Mouse (Mus musculus) erythroblast, embryonic 14.5 days (primary cell): ENCODE data around the gene Prr7. TPM values are rescaled to one million over a fixed set of nuclear protein-coding genes. Genes with fewer than 3 reads are reported as not detected.

Experiments used
- H3K27me3 ChIP-seq: 2 replicates; pipeline ENCODE4 v1.6.1; 2012; ENCODE audit warnings: inconsistent platforms; ENCODE audit not compliant: control insufficient read depth
- H3K36me3 ChIP-seq: 2 replicates; pipeline ENCODE4 v1.6.1; 2012; ENCODE audit warnings: mild to moderate bottlenecking, inconsistent platforms; ENCODE audit not compliant: control insufficient read depth
- H3K4me1 ChIP-seq: 2 replicates; pipeline ENCODE4 v1.6.1; 2012; ENCODE audit warnings: inconsistent platforms; ENCODE audit not compliant: control insufficient read depth
- H3K4me3 ChIP-seq: replicated peaks from 2 replicates; pipeline ENCODE3; 2012; ENCODE audit warnings: moderate library complexity, mild to moderate bottlenecking, inconsistent platforms
- H3K9me3 ChIP-seq: 2 replicates; pipeline ENCODE4 v1.6.1; 2012; ENCODE audit warnings: low read length, inconsistent platforms, mixed read lengths; ENCODE audit not compliant: control insufficient read depth
- GATA1 ChIP-seq: IDR thresholded peaks from 2 replicates; pipeline ENCODE4 v1.6.1; 2012; ENCODE audit warnings: low read length, inconsistent platforms, mixed read lengths
- TAL1 ChIP-seq: IDR thresholded peaks from 3 replicates; pipeline ENCODE4 v1.6.1; 2012; ENCODE audit warnings: low read length, inconsistent platforms, mixed read lengths
- polyA plus RNA-seq: library from polyadenylated mRNA; stranded (reverse); fragments of >175 nt; gene quantifications from 2 replicates; pipeline ENCODE4 v1.2.3, GENCODE M21; 2012

The Prr7 gene
- polyA plus RNA-seq, 1 experiment = 0.23 TPM

DNA sequence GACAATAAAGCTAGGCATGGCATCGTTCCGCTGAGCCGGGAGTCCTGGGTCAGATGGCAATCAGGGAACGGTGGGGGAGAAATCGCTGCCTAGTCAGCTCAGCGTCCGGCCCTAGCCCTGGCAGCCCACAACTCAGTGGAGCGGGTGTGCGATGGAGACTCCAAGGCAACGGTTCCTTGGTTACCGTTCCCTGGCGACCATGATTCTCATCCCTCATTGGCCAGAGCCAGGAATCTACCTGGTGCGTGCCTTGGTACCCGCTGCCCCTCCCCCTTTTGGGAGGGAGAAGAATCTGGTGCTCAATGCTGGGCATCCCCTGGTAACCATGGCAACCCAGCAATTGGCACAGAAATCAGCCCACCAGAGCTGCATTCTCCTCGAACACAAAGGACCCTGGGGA is 19.5 kb downstream of the Prr7 start:
- no peak for TF ChIP-seq TAL1
- TF ChIP-seq GATA1 = no peak
- no peaks in the 10 kb centered on the region for H3K36me3 ChIP-seq
- peaks cover 68% of the 10 kb centered on the region for H3K27me3 ChIP-seq
- H3K4me1 ChIP-seq = peaks cover 6% of the 10 kb centered on the region; the same call in 1 of the 2 replicates
- H3K9me3 ChIP-seq = no peaks in the 10 kb centered on the region; the same call in 1 of the 2 replicates
- H3K4me3 ChIP-seq = no peak overlapping the region

DNA sequence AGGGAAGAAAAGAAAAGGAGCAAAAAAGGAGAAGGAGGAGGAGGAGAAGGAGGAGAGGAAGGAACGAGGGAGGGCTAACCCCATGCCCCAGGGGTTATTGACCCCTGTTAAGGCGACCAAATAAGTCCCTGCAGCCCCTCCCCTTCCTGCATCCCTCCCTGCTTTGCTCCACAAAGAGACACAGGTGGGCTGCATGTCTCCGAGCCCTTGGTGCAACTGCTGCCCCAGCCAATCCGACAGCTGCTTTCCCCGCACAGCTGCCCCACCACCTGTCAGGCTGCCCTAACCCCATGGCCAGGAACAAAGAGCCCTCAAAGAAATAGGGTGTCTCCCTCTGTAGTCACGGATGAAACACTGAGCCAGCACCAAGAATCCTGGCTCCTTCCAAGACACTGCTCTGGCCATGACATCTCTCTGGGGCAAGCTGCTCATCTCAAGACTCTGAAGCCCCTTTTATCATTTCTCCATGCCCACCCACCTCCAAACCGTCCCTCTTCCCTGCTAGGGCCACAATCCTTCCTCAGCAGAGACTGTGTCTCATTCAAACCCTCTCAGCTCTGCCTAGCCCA is 20.5 kb downstream of the Prr7 start:
- Histone ChIP-seq H3K4me3 (no peak overlapping the region), H3K27me3 (peaks cover 74% of the 10 kb centered on the region), H3K4me1 (peaks cover 6% of the 10 kb centered on the region; the same call in 1 of the 2 replicates), H3K9me3 (no peaks in the 10 kb centered on the region; the same call in 1 of the 2 replicates), H3K36me3 (no peaks in the 10 kb centered on the region)
- no peak for TF ChIP-seq TAL1
- TF ChIP-seq GATA1 = no peak

DNA sequence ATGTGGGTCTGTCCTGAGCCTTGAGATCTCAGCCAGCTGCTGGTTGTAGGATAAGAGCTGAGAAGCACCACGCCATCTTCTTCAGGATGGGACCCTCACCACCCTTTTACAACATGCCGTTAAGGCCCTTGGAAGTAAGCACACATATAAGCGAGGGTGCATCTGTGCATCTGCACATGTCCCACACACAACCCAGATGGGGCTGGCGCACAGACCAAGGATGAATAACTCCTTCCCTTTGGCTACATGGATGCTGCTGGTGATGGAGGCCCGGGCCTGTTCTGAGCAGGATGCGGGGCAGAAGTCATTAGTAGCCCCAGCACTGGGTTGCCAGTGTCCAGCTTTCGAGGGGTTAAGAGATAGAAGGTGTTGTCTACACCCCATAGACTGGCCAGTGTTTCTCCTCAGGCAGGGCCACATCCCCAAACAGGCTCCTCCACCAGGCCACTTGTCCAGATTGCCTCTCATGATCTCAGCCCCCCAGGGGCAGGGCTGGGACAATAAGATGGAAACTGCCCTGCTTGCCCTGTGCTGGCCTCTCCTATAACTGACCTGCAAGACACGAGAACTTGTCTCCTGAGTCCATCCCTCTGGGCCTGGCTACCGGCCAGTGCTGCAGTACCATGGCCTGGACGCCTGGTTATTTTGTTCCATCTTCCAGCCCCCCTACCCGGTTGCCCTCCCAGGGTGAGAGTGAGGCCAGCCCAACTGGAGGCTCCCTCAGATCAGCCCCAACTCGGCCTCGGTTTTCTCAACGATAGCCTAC is 22.1 kb downstream of the Prr7 start:
- TF ChIP-seq GATA1 = no peak
- TF ChIP-seq TAL1 = no peak

GRCm38 (mm10) chr13:55486916-55487577 is 23.0 kb downstream of the Prr7 start:
- peaks cover 81% of the 10 kb centered on the region for H3K27me3 ChIP-seq
- peak overlapping the region; percentile 48 for H3K4me3 ChIP-seq
- TF ChIP-seq GATA1 (no peak), TAL1 (no peak)

More for the DNA sequence above, 22.1 kb downstream of the Prr7 start:
- Histone ChIP-seq H3K27me3 (peaks cover 79% of the 10 kb centered on the region), H3K4me1 (peaks cover 6% of the 10 kb centered on the region; the same call in 1 of the 2 replicates), H3K36me3 (no peaks in the 10 kb centered on the region), H3K9me3 (no peaks in the 10 kb centered on the region; the same call in 1 of the 2 replicates), H3K4me3 (no peak overlapping the region)

GRCm38 (mm10) chr13:55487578-55488498 is 23.8 kb downstream of the Prr7 start, which contains the start of gene Dbn1:
Dbn1 (minus strand) TSS chr13:55488111.
- no peaks in the 10 kb centered on the region for H3K36me3 ChIP-seq

More at GRCm38 (mm10) chr13:55486916-55487577, 23.0 kb downstream of the Prr7 start:
- Histone ChIP-seq H3K36me3 (no peaks in the 10 kb centered on the region), H3K9me3 (no peaks in the 10 kb centered on the region; the same call in 1 of the 2 replicates), H3K4me1 (peaks cover 6% of the 10 kb centered on the region; the same call in 1 of the 2 replicates)

DNA sequence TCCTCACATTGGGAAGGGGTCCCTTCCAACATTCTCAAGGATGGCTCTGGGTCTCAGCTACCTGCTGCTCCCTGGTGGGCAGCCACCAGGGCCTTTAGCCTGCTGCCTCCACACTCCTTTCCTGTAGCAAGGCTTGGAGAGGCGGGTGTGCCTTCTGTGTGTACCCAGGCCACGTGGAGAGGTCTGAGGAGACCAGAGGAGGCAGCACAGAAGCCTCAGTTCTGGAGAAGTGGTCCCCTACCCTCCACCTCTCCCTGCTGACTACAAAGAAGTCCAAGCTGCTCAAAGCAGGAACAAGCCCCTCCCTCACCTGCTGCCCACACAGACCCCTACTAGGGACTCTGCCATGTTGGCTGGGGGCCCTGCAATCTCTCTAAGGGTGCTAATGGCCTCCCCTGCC is 30.2 kb downstream of the Prr7 start:
- no peak for TF ChIP-seq GATA1
- TF ChIP-seq TAL1 = no peak
- Histone ChIP-seq H3K36me3 (peaks cover 3% of the 10 kb centered on the region; the same call in 1 of the 2 replicates), H3K4me1 (no peaks in the 10 kb centered on the region; the same call in 1 of the 2 replicates), H3K27me3 (peaks cover 51% of the 10 kb centered on the region), H3K4me3 (no peak overlapping the region), H3K9me3 (no peaks in the 10 kb centered on the region)

More at GRCm38 (mm10) chr13:55487578-55488498, 23.8 kb downstream of the Prr7 start, which contains the start of gene Dbn1:
- Histone ChIP-seq H3K9me3 (no peaks in the 10 kb centered on the region; the same call in 1 of the 2 replicates), H3K4me3 (peak within 1 kb of the TSS; percentile 48), H3K27me3 (peaks cover 86% of the 10 kb centered on the region), H3K4me1 (peaks cover 6% of the 10 kb centered on the region; the same call in 1 of the 2 replicates)
- TF ChIP-seq GATA1 = no peak
- TF ChIP-seq TAL1 = no peak

GRCm38 (mm10) chr13:55494883-55495621 is 31.0 kb downstream of the Prr7 start:
- no peaks in the 10 kb centered on the region for H3K9me3 ChIP-seq
- H3K4me3 ChIP-seq = no peak overlapping the region
- no peak for TF ChIP-seq GATA1
- TF ChIP-seq TAL1 = no peak
- H3K27me3 ChIP-seq = peaks cover 44% of the 10 kb centered on the region
- H3K36me3 ChIP-seq = peaks cover 3% of the 10 kb centered on the region; the same call in 1 of the 2 replicates
- H3K4me1 ChIP-seq = no peaks in the 10 kb centered on the region; the same call in 1 of the 2 replicates
